Mouse (Mus musculus): ENCODE measurements around the gene Depdc1b.
A peak's percentile ranks its signal among the peaks of the same experiment; 100 is the strongest.

The Depdc1b gene

GRCm38 (mm10) chr13:108319028-108319427 is 2.9 kb downstream of the Depdc1b start:
- no peak for DNase-seq

GRCm38 (mm10) chr13:108320216-108320615 is 4.1 kb downstream of the Depdc1b start:
- DNase-seq = no peak

GRCm38 (mm10) chr13:108322466-108322865 is 6.3 kb downstream of the Depdc1b start:
- DNase-seq = no peak

- DNase-seq = no peak
Observed at GRCm38 (mm10) chr13:108323317-108323716, 7.2 kb downstream of the Depdc1b start.

- DNase-seq = no peak
Observed at GRCm38 (mm10) chr13:108323866-108324829, 8.0 kb downstream of the Depdc1b start.

- no peak for DNase-seq
Observed at GRCm38 (mm10) chr13:108325871-108326270, 9.7 kb downstream of the Depdc1b start.

- no peak for DNase-seq
Observed at GRCm38 (mm10) chr13:108326351-108326750, 10.2 kb downstream of the Depdc1b start.

- DNase-seq = no peak
Observed at GRCm38 (mm10) chr13:108327047-108327446, 10.9 kb downstream of the Depdc1b start.

GRCm38 (mm10) chr13:108328406-108329180 is 12.5 kb downstream of the Depdc1b start:
- no peak for DNase-seq

GRCm38 (mm10) chr13:108329693-108330092 is 13.6 kb downstream of the Depdc1b start:
- DNase-seq = no peak

- no peak for DNase-seq
Observed at GRCm38 (mm10) chr13:108335257-108336003, 19.3 kb downstream of the Depdc1b start.

GRCm38 (mm10) chr13:108336192-108336591 is 20.1 kb downstream of the Depdc1b start:
- no peak for DNase-seq

GRCm38 (mm10) chr13:108337340-108337739 is 21.2 kb downstream of the Depdc1b start:
- no peak for DNase-seq

- no peak for DNase-seq
Observed at GRCm38 (mm10) chr13:108338076-108338836, 22.1 kb downstream of the Depdc1b start.

GRCm38 (mm10) chr13:108339907-108340596 is 23.9 kb downstream of the Depdc1b start:
- no peak for DNase-seq

- DNase-seq = no peak
Observed at GRCm38 (mm10) chr13:108341585-108341984, 25.5 kb downstream of the Depdc1b start.

GRCm38 (mm10) chr13:108345756-108346155 is 29.6 kb downstream of the Depdc1b start:
- no peak for DNase-seq

- DNase-seq = peak; percentile 19
Observed at GRCm38 (mm10) chr13:108347016-108347415, 30.9 kb downstream of the Depdc1b start.

GRCm38 (mm10) chr13:108349624-108350023 is 33.5 kb downstream of the Depdc1b start:
- DNase-seq = no peak

- no peak for DNase-seq
Observed at GRCm38 (mm10) chr13:108353781-108354180, 37.6 kb downstream of the Depdc1b start.

- no peak for DNase-seq
Observed at GRCm38 (mm10) chr13:108354804-108355552, 38.8 kb downstream of the Depdc1b start.

All from right cerebral cortex, postnatal 25 days (tissue).